Mouse (Mus musculus): ENCODE results near the gene Bahd1. TPM values are rescaled to one million over a fixed set of nuclear protein-coding genes. Genes with fewer than 3 reads are reported as not detected.
A peak's percentile ranks its signal among the peaks of the same experiment; 100 is the strongest.

Bahd1 gene
- polyA plus RNA-seq (2016; fragmentation: Nextera tagmentation; extraction: Ambion mirVana), result 3.8 and 3.9 TPM in 2 replicates

DNA sequence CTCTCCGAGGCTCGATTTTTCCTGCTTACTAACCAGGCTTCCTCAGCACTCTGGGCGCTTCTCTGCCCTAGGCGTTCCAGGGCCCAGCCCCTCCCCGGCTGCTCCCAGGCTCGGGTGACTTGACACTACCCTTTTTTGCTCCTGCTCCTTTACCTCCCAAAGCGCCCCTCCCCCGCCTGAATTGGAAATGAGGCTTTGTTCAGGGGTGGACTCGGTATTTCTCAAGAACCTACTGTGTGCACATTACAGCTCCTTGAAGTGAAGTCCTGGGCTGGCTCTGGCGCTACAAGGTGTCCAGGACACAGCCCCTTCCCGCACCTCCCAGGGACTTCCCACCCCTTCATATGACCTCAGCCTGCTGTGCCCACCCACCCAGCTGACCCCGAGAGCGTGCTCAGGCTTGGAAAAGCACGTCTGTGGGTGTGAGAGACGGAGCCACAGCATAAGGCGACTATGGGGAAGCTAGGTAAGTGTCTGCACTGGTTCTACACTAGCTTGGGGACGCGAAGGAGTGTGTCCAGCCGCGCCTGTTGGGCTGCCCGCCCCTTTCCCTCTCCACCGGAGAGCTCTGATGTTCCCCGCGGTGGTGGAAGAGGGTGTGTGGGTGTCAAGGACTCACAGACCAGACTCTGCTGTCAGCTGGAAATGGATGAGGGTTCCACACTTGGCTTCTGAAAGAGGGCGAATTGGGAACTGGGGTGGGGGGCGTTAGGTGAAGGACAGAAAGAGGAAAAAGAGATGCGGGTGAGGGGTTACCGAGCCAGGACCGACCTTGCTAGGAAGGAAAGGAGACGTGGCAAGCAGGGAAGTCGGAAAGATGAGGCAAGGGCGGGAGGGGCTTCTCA lies at the start of gene Bahd1:
Gene Bahd1 (plus strand): TSS at position 397 of the 845 bp plus-strand sequence.
- H3K9me3 ChIP-seq (replicated peaks), result no peaks in the 10 kb centered on the region
- under 1% methylated on average over 32 of the region's 32 CpGs for WGBS
- DNase-seq (ENCODE audit: low spot score), result peak; percentile 61
- H3K27me3 ChIP-seq (ENCODE audit: low read depth, poor library complexity, severe bottlenecking), result peaks cover 75% of the 10 kb centered on the region
- H3K4me3 ChIP-seq, result peak within 1 kb of the TSS; percentile 97
- peak within 1 kb of the TSS; percentile 93 for H3K27ac ChIP-seq (replicated peaks)
- H3K36me3 ChIP-seq, result no peaks in the 10 kb centered on the region
- peaks cover 91% of the 10 kb centered on the region for H3K4me1 ChIP-seq

DNA sequence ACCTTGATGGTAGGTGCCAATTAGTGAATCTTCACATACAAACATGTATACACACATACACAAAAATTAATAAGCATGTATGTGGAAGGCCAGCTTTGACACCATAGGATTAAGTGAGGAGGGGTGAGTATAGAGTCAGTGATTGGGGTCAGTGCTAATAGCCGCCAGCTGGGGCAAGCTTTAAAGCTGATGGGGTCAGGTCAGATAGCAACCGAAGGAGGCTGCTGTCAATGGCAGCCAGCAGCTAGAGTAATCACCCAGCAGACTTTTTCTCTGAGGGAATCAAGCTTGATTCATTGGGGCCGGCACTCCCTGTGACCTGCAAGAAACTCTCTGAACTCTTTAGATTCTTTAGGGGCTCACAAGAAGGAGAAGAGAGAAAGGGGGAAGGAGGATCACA lies 48.4 kb upstream of the Bahd1 start:
- H3K36me3 ChIP-seq, result no peaks in the 10 kb centered on the region
- H3K4me3 ChIP-seq, result no peak overlapping the region
- WGBS, result 23% methylated on average over 3 of the region's 3 CpGs
- H3K27me3 ChIP-seq (ENCODE audit: low read depth, poor library complexity, severe bottlenecking), result no peaks in the 10 kb centered on the region
- H3K9me3 ChIP-seq (replicated peaks), result no peaks in the 10 kb centered on the region
- H3K27ac ChIP-seq (replicated peaks), result no peak overlapping the region
- DNase-seq (ENCODE audit: low spot score), result no peak
- peaks cover 4% of the 10 kb centered on the region for H3K4me1 ChIP-seq

DNA sequence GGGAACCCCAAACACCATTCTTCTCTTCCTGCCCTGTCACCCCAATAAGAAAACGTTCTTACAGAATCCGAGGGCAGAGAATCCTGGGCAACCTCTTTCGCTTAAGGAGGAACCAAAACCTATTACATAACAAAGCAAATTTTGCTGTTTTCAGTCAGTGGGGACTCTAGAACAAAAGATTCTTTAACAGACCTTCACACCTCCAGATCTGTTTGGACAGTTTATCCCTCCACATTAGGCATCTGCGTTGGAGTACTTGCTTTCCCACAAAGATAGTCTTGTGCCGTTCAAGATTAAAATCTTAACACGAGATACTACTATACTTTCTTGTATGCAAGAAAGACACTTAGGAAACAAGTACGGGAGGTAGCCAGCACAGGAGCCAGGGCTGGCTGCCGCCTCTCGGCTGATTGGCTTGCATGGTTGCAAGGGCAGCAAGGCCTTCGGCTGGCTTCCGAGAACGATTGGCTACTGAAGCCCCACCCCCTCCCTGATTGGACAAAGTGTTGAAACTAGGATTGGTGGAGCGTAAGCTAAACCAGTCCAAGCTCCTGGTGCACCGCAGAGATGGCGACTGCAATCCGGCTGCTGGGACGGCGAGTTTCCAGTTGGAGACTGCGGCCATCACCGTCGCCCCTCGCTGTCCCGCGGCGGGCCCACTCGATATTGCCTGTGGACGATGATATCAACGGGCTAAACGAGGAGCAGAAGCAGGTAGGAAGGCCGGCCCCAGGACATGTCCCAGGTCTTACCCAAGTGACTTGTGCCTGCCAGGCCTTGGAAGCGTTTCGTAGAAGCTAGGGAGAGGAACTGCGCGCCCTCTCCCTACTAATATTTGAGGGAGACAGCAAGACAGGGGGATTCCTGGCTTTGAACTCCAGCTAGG lies 38.5 kb upstream of the Bahd1 start, which contains the start of gene Ivd:
Gene Ivd (plus strand): TSS at position 501 of the 886 bp plus-strand sequence.
- peaks cover 26% of the 10 kb centered on the region for H3K4me1 ChIP-seq
- no peaks in the 10 kb centered on the region for H3K27me3 ChIP-seq (ENCODE audit: low read depth, poor library complexity, severe bottlenecking)
- peak within 1 kb of the TSS; percentile 79 for H3K4me3 ChIP-seq
- no peaks in the 10 kb centered on the region for H3K9me3 ChIP-seq (replicated peaks)
- H3K27ac ChIP-seq (replicated peaks), result peak within 1 kb of the TSS; percentile 88
- DNase-seq (ENCODE audit: low spot score), result peak; percentile 93
- peaks cover 17% of the 10 kb centered on the region for H3K36me3 ChIP-seq
- under 1% methylated on average over 34 of the region's 34 CpGs for WGBS

DNA sequence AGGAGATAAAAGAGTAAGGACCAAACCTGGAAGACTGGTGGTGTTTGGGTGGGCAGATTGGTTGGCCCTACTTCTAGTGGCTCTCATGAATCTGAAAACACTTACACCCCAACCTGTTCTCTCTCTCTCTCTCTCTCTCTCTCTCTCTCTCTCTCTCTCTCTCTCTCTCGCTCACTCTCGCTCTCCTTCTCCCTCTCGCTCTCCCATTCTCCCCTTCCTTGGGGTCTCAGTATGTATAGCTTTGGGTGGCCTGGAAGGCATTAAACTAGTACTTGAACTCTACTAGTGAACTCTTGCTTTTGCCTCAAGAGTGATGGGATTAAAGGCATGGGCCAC lies 37.9 kb upstream of the Bahd1 start:
- Histone ChIP-seq H3K36me3 (peaks cover 17% of the 10 kb centered on the region), H3K27ac (replicated peaks) (peak overlapping the region; percentile 88), H3K4me1 (peaks cover 26% of the 10 kb centered on the region), H3K27me3 (ENCODE audit: low read depth, poor library complexity, severe bottlenecking) (no peaks in the 10 kb centered on the region), H3K9me3 (replicated peaks) (no peaks in the 10 kb centered on the region), H3K4me3 (peak overlapping the region; percentile 79)
- 21% methylated on average over 2 of the region's 3 CpGs for WGBS
- DNase-seq (ENCODE audit: low spot score), result no peak

DNA sequence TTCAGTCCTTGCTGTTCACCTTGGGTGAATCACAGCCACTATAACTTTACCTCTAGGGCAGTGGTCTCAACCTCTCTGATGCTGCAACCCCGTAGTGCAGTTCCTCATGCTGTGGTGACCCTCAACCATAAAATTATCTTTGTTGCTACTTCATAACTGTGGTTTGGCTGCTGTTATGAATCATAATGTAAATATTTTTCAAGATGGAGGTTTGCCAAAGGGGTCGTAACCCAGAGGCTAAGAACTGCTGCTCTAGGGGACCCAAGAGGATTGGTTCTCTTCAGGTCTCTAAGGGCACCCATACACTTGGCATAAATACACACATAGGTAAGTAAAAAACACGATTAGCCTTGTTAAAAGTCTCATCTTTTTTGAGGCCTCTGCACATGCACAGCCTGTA lies 29.6 kb upstream of the Bahd1 start:
- H3K9me3 ChIP-seq (replicated peaks), result no peaks in the 10 kb centered on the region
- H3K4me1 ChIP-seq, result no peaks in the 10 kb centered on the region
- 88% methylated on average over 3 of the region's 3 CpGs for WGBS
- no peak overlapping the region for H3K27ac ChIP-seq (replicated peaks)
- DNase-seq (ENCODE audit: low spot score), result no peak
- no peak overlapping the region for H3K4me3 ChIP-seq
- no peaks in the 10 kb centered on the region for H3K27me3 ChIP-seq (ENCODE audit: low read depth, poor library complexity, severe bottlenecking)
- peaks cover 73% of the 10 kb centered on the region for H3K36me3 ChIP-seq

DNA sequence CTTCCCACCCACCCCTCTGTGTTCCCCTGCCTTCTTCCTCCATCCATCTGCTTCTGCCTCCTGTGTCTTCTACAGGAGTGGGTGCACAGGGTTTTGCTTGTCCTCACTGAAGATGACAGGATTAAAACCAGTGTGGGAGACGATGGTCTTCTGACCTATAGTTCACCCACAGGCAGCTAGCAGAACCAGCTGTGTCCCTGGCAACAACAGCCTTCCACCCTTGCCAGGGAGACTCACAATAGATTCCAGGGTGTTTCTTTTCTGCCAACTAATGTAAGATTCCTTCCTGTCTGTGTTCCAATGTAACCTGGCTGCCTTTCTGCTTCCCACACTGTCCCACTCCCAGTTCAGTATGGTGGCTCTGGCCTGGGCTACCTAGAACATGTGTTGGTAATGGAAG lies 29.1 kb upstream of the Bahd1 start:
- no peak for DNase-seq (ENCODE audit: low spot score)
- H3K9me3 ChIP-seq (replicated peaks), result no peaks in the 10 kb centered on the region
- no peaks in the 10 kb centered on the region for H3K27me3 ChIP-seq (ENCODE audit: low read depth, poor library complexity, severe bottlenecking)
- H3K27ac ChIP-seq (replicated peaks), result no peak overlapping the region
- WGBS, result 90% methylated on average over 1 of the region's 1 CpGs
- peaks cover 74% of the 10 kb centered on the region for H3K36me3 ChIP-seq
- H3K4me3 ChIP-seq, result no peak overlapping the region
- no peaks in the 10 kb centered on the region for H3K4me1 ChIP-seq

DNA sequence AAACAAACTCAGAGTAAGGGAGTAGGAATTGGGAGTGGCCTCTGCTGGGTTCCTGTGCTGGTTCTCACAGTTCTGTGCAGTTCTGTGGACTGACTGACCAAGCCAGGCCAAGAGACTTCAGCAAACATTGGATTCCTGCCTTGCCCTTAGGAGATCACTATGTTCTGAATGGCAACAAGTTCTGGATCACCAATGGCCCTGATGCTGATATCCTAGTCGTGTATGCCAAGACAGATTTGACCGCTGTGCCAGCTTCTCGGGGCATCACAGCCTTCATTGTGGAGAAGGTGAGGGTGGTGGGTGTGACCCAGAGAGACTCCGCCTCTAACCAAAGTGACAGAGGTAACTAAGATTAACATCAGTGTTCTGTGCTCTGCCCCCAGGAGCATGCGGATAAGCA lies 27.2 kb upstream of the Bahd1 start:
- Histone ChIP-seq H3K4me1 (no peaks in the 10 kb centered on the region), H3K4me3 (no peak overlapping the region), H3K27ac (replicated peaks) (no peak overlapping the region), H3K27me3 (ENCODE audit: low read depth, poor library complexity, severe bottlenecking) (no peaks in the 10 kb centered on the region), H3K36me3 (peaks cover 89% of the 10 kb centered on the region), H3K9me3 (replicated peaks) (no peaks in the 10 kb centered on the region)
- no peak for DNase-seq (ENCODE audit: low spot score)
- 92% methylated on average over 5 of the region's 5 CpGs for WGBS

DNA sequence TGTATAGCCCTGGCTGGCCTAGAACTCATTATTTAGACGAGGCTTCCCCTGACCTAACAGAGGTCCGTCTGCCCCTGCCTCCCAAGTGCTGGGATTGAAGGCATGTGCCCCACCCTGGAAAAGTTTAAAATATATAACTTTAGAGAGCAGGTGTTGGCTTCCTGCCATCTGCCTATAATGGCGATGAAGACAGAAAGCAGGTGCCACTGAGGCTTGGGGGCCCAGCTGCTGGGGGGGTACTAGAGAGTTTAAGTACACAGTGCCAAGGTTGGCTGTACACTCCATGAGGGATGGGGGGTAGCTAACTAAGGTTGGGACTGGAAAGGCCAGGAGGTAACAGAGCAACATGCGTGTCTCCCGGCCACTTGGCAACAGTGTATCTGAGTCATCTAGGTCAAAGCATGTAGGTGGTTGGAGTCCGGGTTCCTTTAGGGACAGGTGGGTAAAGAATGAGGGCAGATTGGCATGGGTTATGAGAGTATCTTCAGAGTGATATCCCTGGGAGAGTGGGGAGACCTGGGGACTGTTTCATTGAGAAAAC lies 26.2 kb upstream of the Bahd1 start:
- Histone ChIP-seq H3K27me3 (ENCODE audit: low read depth, poor library complexity, severe bottlenecking) (no peaks in the 10 kb centered on the region), H3K4me3 (no peak overlapping the region), H3K27ac (replicated peaks) (no peak overlapping the region), H3K9me3 (replicated peaks) (no peaks in the 10 kb centered on the region), H3K4me1 (no peaks in the 10 kb centered on the region), H3K36me3 (peaks cover 91% of the 10 kb centered on the region)
- 93% methylated on average over 6 of the region's 6 CpGs for WGBS
- no peak for DNase-seq (ENCODE audit: low spot score)

DNA sequence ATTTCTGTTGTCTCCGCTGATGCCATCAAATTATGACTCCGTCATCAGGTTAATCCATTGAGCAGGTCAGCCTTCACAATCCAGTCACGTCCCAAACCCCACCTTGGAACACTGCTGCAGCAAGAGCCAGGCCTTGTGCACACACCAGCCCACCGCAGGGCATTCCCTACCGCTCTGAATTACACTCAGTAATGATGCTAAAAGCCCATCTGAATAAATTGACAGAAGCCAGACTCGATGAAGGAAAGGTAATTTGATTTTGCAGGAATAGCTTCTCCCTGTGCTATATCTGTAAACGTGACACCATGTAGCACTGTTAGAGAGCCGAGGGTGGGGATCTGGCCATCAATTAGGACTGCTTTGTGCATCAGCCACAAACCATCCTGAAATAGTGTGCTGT lies 24.9 kb upstream of the Bahd1 start:
- Histone ChIP-seq H3K36me3 (peaks cover 80% of the 10 kb centered on the region), H3K4me1 (peaks cover 2% of the 10 kb centered on the region; the same call in 1 of the 2 replicates), H3K4me3 (no peak overlapping the region), H3K27ac (replicated peaks) (no peak overlapping the region), H3K27me3 (ENCODE audit: low read depth, poor library complexity, severe bottlenecking) (no peaks in the 10 kb centered on the region), H3K9me3 (replicated peaks) (no peaks in the 10 kb centered on the region)
- no peak for DNase-seq (ENCODE audit: low spot score)
- 91% methylated on average over 8 of the region's 8 CpGs for WGBS

DNA sequence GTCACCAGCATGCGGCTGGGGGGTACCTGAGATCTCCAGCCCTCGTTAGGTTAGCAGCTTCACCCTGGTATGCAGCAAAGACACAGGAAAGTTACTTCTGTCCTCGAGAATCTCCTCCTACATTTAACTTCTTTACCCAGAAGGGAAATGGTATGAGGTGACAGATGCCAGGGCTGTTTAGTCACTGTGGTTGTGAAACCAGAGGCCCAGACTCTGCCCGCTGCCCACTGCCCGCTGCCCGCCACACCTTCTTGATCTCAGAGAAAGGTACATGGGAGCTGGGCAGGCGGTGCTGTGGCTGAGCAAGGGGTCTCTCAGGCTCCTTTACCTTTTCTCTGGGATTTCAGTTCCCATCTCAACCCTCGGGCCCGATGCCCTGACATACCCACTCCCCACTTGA lies 23.7 kb upstream of the Bahd1 start:
- Histone ChIP-seq H3K9me3 (replicated peaks) (no peaks in the 10 kb centered on the region), H3K27ac (replicated peaks) (no peak overlapping the region), H3K4me1 (peaks cover 5% of the 10 kb centered on the region; the same call in 1 of the 2 replicates), H3K27me3 (ENCODE audit: low read depth, poor library complexity, severe bottlenecking) (no peaks in the 10 kb centered on the region), H3K4me3 (no peak overlapping the region), H3K36me3 (peaks cover 79% of the 10 kb centered on the region)
- no peak for DNase-seq (ENCODE audit: low spot score)
- 90% methylated on average over 9 of the region's 9 CpGs for WGBS

DNA sequence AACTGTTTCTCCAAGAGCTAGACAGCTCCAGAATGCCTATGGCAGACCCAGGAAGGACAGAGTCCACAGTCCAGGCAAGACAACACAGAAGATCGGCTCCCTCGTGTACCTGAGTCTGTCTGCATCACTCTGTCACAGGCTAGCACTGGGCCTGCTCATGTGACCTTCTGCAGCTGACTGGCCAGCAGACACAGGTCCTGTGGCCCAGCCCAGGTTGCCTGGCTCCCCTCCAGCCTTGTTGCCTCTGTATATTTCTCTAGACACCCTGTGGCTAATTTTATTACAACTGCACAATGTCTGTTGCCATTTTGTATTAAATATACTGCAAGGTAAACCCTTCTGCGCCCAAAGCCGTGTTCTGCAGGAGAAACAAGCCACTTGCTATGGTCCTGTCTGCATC lies 19.2 kb upstream of the Bahd1 start:
- no peak overlapping the region for H3K4me3 ChIP-seq
- H3K9me3 ChIP-seq (replicated peaks), result no peaks in the 10 kb centered on the region
- H3K27ac ChIP-seq (replicated peaks), result no peak overlapping the region
- H3K4me1 ChIP-seq, result peaks cover 12% of the 10 kb centered on the region
- H3K27me3 ChIP-seq (ENCODE audit: low read depth, poor library complexity, severe bottlenecking), result peaks cover 35% of the 10 kb centered on the region
- H3K36me3 ChIP-seq, result peaks cover 36% of the 10 kb centered on the region
- WGBS, result 90% methylated on average over 4 of the region's 4 CpGs
- no peak for DNase-seq (ENCODE audit: low spot score)

DNA sequence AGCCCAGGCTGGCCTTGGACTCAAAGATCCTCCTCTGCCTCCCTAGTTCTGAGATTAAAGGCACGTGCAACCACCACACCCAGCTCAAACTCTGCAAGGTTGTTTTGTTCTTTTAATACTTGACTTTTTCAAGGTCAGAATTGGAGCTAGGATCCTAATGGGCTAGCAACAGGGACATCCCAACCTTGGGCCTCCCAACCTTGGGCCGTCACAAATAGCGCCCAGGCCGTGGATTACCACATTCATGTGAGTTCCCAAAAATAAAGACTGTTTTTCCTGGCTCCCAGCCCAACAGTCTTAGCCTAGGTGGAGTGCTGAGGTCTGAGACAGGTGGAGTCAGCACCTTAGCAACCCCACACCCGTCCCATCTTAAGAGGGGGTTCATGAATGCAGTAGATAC lies 18.2 kb upstream of the Bahd1 start:
- H3K4me1 ChIP-seq, result peaks cover 12% of the 10 kb centered on the region
- H3K27ac ChIP-seq (replicated peaks), result no peak overlapping the region
- H3K27me3 ChIP-seq (ENCODE audit: low read depth, poor library complexity, severe bottlenecking), result peaks cover 43% of the 10 kb centered on the region
- H3K4me3 ChIP-seq, result no peak overlapping the region
- 88% methylated on average over 5 of the region's 5 CpGs for WGBS
- no peak for DNase-seq (ENCODE audit: low spot score)
- H3K9me3 ChIP-seq (replicated peaks), result no peaks in the 10 kb centered on the region
- H3K36me3 ChIP-seq, result peaks cover 27% of the 10 kb centered on the region

All from midbrain, embryonic 10.5 days (tissue).